Mouse (Mus musculus): ENCODE results near the gene Gdf5.

The Gdf5 gene

DNA sequence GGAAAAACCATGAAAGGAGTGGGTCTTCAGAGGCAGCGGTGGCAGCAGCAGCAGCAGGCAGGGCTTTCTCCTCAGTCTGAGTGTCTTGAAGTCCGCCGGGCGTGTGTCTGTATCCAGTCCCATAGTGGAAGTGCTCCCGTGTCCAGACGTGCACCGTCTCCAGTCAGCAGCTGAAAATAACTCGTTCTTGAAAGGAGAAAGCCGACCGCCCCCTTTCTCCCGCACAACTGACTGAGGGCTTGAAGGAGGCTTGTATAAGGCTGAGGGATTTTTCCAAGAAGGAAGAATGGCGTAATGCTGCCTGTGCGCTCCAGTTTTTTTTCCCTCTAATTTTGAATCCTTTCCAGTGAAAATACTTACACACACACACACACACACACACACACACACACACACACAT lies at the start of gene Gdf5:
TSS of gene Gdf5 (minus strand) at position 244 of the 400 bp plus-strand sequence.
- DNase-seq (ENCODE audit: low read depth in 1 of 2, low spot score in 2 of 2): no peak

DNA sequence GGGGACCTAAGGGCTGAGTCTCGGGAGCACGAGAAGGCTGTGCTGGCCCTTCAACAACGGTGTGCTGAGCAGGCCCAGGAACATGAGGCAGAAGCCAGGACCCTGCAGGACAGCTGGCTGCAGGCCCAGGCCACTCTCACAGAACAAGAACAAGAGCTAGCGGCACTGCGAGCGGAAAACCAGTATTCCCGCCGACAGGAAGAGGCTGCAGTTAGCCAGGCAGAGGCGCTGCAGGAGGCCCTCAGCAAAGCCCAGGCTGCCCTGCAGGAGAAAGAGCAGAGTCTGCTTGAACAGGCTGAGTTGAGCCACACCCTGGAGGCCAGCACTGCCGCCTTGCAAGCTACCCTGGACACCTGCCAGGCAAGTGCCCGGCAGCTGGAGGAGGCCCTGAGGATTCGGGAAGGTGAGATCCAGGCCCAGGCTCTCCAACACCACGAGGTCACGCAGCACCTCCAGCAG lies 46.7 kb upstream of the Gdf5 start:
- no peak for DNase-seq (ENCODE audit: low read depth in 1 of 2, low spot score in 2 of 2)

DNA sequence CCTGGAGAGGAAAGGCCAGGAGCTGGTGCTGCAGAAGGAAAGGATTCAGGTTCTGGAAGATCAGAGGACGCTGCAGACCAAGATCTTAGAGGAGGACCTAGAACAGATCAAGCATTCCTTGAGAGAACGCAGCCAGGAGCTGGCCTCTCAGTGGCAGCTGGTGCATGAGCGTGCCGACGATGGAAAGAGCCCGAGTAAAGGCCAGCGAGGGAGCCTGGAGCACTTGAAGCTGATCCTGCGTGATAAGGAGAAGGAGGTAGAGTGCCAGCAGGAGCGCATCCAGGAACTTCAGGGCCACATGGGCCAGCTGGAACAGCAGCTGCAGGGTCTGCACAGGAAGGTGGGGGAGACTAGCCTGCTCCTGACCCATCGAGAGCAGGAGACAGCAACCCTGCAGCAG lies 46.0 kb upstream of the Gdf5 start:
- DNase-seq (ENCODE audit: low read depth in 1 of 2, low spot score in 2 of 2): no peak

DNA sequence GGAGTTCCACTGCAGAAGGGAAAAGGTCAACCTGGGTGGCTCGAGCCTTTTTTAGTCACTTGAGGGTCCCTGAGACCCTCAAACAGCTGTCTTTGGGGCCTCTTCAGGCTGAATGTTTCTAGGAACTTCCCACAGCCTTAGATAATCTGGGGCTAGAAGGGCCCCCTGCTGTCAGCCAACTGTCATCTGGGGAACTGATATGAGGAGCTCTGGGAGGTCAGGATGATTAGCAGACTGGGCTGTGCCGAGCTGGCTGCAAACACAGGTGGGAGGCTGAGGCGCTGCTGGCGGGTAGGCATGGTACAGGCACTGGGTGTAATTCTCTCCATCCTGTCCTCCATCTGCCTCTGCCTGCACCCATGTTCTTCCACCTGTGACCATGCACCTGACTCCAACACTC lies 43.9 kb upstream of the Gdf5 start:
- no peak for DNase-seq (ENCODE audit: low read depth in 1 of 2, low spot score in 2 of 2)

DNA sequence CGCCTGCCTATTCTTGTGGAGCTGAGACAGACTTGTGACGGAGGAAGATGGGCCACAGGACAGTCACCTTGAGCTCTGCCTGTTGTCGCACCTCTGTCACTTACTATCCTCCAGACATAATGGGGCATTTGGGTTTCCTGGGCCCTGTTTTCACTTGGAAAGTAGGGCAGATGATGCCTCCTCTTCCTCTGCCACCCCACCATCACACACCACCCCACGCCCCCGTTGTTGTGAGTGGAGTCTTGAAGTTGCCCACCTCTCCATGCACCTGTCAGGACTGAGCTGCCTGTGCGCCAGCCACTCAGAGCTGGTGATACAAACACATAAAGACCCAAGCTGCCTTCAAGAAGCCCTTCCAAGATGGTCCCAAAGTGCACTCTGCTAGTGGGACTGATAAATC lies 42.0 kb upstream of the Gdf5 start:
- DNase-seq (ENCODE audit: low read depth in 1 of 2, low spot score in 2 of 2): no peak

DNA sequence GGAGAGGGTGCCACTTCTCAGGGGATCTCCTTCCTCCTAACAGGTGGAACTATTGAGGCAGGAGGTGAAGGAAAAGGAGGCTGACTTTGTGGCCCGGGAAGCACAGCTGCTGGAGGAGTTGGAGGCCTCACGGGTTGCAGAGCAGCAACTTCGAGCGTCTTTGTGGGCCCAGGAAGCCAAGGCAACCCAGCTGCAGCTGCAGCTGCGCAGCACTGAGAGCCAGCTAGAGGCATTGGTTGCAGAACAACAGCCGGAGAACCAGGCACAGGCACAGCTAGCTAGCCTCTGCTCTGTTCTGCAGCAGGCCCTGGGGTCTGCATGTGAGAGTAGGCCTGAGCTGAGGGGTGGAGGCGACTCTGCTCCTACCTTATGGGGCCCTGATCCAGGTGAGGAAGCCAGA lies 40.6 kb upstream of the Gdf5 start:
- DNase-seq (ENCODE audit: low read depth in 1 of 2, low spot score in 2 of 2): no peak

DNA sequence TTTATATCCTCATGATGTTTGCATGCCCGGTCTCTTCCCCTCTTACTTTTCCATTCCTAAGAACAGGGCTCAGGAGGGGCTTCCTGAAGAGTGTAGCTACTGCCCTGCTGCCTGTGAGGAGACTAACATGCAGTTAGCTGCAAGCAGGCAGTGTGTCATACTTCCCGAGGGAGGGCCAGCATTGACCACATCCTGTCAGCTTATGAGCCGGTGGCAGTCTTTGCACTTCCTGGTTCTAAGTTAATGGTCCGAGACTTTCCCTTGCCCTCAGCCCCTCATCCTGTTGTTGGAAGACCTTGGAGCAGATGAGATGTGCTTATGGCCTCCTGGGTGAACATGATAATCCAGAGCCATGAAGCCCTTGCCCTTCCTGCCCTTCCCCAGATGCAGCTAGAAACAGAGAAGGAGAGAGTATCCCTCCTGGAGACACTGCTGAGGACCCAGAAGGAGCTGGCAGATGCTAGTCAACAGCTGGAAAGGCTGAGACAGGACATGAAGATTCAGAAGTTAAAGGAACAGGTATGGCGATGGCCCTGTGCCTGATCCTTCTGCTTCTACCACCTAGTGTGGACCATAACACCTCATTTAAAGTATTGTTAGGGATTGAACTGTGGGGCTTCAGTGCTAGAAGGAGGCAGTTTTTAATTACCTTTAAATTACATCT lies 34.3 kb upstream of the Gdf5 start:
- DNase-seq (ENCODE audit: low read depth in 1 of 2, low spot score in 2 of 2): peak; percentile 34 to 60

DNA sequence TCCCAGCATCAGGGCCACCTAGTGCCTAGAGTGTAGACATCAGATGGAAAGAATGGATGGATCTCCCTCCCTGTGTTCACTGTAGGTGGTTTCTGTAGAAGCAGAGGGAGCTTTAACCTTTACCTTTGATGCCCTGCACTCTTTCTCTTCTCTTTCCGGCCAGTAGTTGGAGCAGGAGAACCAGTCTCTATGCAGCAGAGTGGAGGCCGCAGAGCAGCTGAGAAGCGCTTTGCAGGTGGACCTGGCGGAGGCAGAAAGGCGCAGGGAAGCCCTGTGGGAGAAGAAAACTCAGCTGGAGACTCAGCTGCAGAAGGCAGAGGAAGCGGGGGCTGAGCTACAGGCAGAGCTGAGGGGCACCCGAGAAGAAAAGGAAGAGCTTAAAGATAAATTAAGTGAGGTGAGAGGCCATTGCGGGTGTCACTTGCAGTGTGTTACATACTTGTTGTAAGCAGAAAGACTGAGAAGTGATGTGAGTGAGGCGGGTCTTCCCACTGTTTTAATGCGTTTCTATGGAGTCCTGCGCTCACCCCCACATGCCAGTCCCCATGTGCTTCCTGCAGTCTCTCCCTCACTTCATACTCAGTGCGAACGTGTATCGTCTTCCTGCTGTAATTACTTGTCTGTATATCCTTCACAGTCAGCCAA lies 29.0 kb upstream of the Gdf5 start:
- no peak for DNase-seq (ENCODE audit: low read depth in 1 of 2, low spot score in 2 of 2)

DNA sequence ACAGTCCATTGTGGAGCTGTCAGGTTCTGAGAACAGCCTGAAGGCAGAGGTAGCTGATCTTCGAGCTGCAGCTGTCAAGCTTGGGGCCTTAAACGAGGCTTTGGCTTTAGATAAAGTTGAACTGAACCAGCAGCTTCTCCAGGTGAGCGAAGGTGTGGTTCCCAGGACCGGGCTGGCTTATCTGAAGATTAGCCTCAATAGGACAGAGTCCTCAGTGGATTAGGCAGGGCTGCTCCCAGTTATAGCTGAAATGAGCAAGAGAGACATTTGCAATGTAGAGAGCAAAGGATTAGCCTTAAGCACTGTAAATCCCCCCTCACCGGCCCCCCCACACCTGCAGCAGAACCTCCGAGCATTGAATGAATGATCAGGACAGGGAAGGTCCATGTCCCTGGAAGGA lies 28.2 kb upstream of the Gdf5 start:
- DNase-seq (ENCODE audit: low read depth in 1 of 2, low spot score in 2 of 2): no peak

DNA sequence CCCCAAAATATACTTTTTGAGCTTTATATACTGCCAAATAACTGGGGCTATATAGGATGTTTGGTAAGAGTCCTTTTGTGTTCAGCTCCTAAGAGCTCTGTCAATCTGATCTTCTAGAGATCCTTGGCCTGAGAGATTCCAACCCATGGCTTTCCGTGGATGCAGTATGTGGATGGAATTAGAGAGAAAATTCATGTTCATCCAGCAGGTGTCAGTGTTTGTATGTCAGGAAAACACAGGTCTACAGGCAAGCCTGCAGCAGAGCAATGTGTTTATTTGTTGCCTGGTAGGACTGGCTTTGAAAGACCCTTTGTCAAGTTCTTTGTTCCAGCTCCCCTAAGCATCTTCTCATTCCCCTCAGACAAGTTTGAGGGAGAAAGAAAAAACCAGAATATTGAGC lies 17.8 kb upstream of the Gdf5 start:
- DNase-seq (ENCODE audit: low read depth in 1 of 2, low spot score in 2 of 2): no peak

DNA sequence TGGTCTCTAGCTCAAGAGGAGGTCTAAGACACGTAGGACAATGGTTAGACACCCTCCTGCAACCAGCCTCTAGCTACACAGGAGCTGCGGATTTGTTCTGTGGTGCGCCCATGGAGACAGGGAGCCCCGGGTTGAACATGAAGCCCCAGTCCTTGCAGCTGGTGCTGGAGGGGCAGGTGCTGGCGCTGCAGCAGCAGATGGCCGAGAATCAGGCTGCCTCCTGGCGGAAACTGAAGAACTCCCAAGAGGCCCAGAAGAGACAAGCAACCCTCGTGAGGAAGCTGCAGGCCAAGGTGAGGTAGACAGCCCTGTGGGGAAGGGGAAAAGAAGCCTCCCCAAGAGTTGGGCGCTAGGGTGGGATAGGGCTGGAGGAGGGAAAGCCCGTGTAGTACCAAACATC lies 16.7 kb upstream of the Gdf5 start:
- DNase-seq (ENCODE audit: low read depth in 1 of 2, low spot score in 2 of 2): no peak

DNA sequence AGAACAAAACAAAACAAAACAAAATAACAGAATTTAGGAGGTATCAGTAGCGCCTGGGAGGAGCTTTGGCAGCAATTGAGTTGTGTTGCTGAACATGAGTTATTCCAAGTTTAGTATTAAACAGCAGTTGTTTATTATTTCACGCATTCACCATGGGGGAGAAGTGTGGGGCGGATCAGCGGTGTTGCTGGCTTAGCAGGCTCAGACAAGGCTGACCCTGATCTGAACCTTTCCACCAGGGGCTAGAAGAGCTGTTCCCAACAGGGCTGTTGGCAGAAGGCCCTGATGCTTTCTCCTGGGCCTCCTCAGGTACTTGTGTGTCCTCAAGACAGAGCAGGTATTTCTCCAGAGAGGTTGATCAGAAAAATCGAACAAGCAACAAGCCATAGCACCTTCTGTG lies 14.8 kb upstream of the Gdf5 start:
- DNase-seq (ENCODE audit: low read depth in 1 of 2, low spot score in 2 of 2): no peak

DNA sequence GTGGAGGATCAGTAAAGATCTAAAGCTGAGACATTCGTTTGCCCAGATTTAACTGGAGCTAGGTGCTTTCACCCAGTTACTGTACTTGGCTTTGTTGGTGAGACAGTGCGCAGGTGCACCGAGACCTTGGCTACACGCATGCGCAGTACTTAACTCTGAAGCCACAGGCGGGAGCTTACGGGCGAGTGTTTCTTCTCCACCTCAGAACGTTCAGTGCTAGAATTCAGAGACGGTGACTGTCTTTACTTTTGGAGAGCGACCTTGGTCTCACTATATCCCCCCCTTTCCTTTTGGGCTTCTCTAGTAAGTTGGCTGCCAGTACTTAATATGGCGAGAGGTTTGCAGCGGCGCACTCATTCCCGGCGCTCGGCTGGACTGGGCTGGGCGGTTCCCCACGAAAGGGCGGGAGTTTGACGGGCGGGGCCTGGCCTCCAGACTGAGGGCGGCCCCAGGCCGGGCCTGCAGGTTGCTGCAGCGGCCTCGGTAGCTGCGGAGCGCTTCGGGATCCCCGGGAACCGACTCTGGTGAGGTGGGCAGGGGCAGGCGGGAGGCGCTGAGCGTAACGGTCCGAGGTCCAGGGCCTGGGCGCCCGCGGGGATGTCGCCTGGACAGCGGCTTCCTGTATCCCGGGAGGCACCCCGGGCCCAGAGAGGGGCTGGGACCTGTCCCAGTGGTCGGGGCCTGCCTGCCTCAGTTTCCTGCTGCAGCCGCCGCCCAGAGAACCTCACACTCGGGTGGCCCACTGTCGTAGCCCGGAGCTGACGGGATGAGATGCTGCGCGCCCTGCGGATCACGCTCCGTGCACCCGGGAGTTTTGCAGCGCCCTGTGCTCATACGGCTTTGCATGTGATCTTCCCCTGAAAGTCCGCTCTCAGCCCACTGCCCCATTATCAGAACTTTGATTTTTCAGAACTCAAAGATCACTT lies 11.2 kb upstream of the Gdf5 start, which contains the start of gene Cep250:
TSS of gene Cep250 (plus strand) at position 325 of the 926 bp plus-strand sequence.
- DNase-seq (ENCODE audit: low read depth in 1 of 2, low spot score in 2 of 2): peak; percentile 78 to 87

DNA sequence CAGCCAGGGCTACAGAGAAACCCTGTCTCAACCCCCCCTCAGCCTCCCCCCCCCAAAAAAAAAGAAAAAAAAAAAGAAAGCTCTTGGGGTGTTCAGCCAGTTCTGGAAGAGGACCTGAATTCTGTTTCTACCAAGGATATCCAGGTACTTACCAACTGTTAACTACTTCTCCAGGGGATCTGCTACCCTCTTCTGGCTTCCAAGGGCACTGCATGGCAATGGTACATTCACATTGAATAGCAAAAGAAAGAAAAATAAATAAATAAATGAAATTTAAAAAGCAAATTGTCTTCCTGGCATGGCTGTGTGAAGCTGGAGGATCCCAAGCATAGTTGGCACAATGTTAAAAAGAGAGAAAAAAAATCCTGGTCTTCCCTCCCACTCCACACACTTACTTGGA lies 6.8 kb upstream of the Gdf5 start:
- no peak for DNase-seq (ENCODE audit: low read depth in 1 of 2, low spot score in 2 of 2)

DNA sequence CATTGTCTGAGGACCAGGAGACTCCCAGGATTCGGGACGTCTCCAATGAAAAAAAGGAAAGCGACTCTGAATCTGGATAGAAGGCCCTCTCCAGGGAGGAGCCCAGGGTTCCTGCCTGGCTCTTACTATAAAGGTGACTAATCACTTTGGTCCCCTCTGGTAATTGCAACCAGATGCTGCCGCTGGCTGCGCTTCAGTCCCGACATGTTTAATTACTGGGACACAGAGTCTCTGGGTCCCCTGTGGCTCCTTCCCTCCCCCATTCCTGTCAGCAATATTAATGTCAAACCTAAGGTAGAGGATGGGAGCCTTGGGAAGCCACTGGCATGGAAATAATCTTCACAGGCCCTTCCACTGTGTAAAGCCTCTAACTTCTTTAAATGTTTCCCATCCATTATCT lies 4.2 kb upstream of the Gdf5 start:
- no peak for DNase-seq (ENCODE audit: low read depth in 1 of 2, low spot score in 2 of 2)

DNA sequence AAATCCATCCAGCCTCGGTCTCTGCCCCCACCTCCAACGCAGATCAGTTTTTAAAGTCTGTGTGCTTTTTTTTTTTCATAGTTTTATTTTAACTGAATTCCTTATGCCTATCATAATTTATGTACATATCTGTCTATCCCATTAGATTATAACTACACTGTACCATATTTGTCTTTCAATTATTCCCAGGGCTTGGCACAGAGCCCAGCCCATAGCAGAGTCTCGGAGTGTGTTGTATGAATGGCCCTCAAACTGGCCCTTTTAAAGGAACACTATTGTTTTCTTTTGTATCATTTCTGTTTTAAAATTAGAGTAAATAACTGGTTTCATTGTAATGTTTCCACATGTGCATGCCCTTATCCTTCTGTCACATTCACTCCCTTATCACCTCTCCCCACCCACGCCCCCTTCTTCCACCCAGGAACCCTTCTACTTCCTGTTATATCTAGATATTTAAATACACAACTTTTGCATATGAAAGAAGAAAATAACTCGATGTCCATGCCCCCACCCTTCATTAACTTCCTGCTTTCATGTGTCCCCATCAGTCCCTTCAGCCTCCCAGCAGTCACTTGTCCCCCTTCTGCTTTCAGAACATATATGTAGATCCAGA lies 2.3 kb upstream of the Gdf5 start:
- DNase-seq (ENCODE audit: low read depth in 1 of 2, low spot score in 2 of 2): no peak

DNA sequence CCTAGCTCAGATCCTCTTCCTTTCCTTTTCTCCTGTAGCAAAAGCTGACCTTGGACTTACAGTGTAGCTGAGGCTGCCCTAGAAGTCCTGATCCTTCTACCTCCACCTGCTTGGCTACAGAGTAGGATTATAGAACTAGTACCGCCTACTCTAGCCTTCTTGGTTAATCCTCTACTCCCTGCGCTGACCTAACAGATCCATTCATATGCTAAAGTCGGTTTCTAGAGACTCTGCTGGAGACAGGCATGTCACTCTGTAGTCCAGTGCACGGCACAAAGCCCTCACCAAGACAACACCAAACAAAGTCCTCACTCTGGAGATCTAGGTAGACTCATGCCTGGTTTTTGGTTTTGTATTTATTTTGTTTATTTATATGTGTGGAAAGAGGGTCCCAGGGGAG lies 1.3 kb upstream of the Gdf5 start:
- no peak for DNase-seq (ENCODE audit: low read depth in 1 of 2, low spot score in 2 of 2)

DNA sequence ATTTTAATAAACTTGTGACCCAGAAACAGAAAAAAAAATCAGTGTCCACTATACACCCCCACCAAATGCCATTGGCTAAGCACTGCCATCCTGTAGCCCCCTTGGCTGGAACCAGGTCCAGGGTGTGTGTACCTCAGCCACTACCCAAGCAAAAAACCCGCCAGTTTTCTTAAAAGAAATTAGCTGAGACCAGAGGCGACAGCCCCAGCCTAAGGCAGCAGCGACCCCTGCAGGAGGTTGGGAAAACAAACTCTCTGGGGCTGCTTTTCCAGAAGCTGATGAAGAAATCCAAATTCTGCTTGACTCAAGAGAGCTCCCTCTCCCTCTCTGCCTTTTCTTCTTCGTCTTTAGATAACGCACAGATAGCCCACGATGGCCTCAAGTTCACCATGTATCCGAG lies 902 bp upstream of the Gdf5 start:
- peak; percentile 24 to 50 for DNase-seq (ENCODE audit: low read depth in 1 of 2, low spot score in 2 of 2)

DNA sequence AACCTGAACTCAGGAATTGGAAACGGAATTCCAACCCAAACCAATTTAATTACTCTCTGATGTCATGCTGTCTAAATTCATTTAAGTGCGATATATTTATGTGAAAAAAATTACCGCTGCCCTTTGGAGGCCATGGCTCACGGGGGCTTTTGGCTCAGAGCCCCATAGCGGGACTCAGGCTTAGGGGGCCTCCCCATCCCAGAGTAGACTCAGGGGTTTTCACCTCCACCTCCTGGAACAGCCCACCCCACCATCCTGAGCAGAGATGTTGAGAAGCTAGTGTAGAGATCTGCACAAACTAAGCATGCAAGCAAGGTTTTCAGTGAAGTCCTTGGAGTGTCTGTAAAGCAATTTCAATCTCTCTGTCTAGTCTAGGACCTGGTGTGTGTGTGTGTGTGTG lies 413 bp upstream of the Gdf5 start:
- no peak for DNase-seq (ENCODE audit: low read depth in 1 of 2, low spot score in 2 of 2)

DNA sequence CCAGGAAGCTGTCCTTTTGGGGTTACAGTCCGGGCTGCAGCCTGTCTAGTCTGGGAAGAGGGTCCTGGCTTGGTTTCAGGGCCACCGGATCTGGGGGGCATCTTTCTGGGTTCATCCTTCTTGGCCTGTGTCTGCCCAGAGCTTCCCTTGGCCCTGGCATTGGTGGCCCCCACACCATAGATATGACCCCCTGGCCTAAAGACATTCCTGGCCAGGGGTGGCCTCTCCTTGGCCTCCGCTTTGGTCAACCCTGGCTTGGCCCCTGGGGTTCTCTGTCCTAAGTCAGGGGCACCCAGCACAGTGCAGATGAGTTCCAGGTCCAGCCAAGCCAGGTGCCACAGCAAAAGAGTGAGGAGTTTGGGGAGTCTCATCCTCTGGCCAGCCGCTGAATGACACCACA lies 482 bp downstream of the Gdf5 start:
- no peak for DNase-seq (ENCODE audit: low read depth in 1 of 2, low spot score in 2 of 2)

DNA sequence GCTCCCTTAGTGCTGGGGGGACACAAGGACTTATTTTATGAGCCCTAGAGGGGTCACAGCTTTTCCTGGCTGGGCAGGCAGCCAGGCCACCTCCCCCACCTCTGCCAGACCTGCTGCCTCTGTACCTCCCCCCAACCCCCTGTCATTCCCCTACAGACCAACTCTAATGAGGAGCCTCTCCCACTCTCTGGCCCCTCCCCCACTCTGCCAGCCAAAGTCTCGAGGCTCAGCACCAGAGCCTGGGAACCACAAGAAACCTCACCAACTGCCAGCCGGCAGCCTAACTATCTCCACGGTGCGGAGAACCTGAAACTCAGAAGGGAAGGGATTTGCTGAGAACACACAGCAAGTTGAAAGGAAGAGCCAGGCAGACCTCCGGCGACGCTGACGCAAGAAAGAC lies 1.7 kb downstream of the Gdf5 start:
- DNase-seq (ENCODE audit: low read depth in 1 of 2, low spot score in 2 of 2): no peak
